Mouse (Mus musculus) olfactory bulb, adult 2 months (tissue): ENCODE data around the gene Ube2b.

Source experiments
- CTCF ChIP-seq: fragments of 200-500 bp; IDR thresholded peaks from 2 replicates; pipeline ENCODE4 v1.5.1; 2012; ENCODE audit warnings: low read depth, mild to moderate bottlenecking, low read length, moderate library complexity; ENCODE audit not compliant: insufficient read depth
- POLR2A ChIP-seq: fragments of 200-500 bp; IDR thresholded peaks from 2 replicates; pipeline ENCODE4 v1.6.1; 2012; ENCODE audit warnings: mild to moderate bottlenecking, low read depth, low read length, moderate library complexity; ENCODE audit not compliant: insufficient read depth

GRCm38 (mm10) chr11:51956112-51956511 lies 44.5 kb downstream of the Ube2b start:
- TF ChIP-seq CTCF: no peak
- TF ChIP-seq POLR2A: no peak
